Mouse (Mus musculus): ENCODE results near the gene Ptpro. TPM values are rescaled to one million over a fixed set of nuclear protein-coding genes. Genes with fewer than 3 reads are reported as not detected.

The Ptpro gene
- polyA plus RNA-seq, 1 experiment: not detected

DNA sequence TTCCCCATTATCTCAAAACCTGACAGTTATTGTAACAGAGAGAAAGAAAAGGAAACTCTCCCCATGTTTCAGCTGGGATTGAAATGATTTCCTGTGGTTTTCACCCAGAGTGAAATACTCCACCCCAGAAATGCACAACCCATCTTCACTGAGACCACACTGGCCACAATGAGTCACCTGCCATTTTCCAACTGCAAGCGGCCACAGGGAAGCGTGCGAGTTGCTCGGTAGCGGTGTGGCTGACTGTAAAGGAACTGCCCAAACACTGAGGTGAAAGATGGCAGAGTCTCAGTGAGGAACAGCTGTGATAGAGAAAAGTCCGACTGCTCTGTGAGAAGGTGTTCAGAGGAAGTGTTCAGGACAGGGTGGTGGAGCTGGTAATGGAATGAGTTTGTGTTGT, 64.2 kb downstream of the Ptpro start:
- H3K4me1 ChIP-seq (ENCODE audit: control insufficient read depth, insufficient read depth, low read length): peaks cover 12% of the 10 kb centered on the region
- TF ChIP-seq CTCF (IDR thresholded peaks at IDR 0.05; ENCODE audit: insufficient read depth, low read depth, low read length): no peak
- no peak overlapping the region for H3K4me3 ChIP-seq (ENCODE audit: insufficient read depth, low read depth, low read length)
- 70% methylated on average over 6 of the region's 6 CpGs for WGBS
- no peak overlapping the region for H3K27ac ChIP-seq (ENCODE audit: insufficient read depth, low read depth, low read length)

GRCm38 (mm10) chr6:137317509-137317908, 65.4 kb downstream of the Ptpro start:
- Histone ChIP-seq H3K27ac (ENCODE audit: insufficient read depth, low read depth, low read length) (no peak overlapping the region; the same call in 1 of the 2 replicates), H3K4me1 (ENCODE audit: control insufficient read depth, insufficient read depth, low read length) (peaks cover 12% of the 10 kb centered on the region), H3K4me3 (ENCODE audit: insufficient read depth, low read depth, low read length) (no peak overlapping the region)
- TF ChIP-seq CTCF (IDR thresholded peaks at IDR 0.05; ENCODE audit: insufficient read depth, low read depth, low read length): no peak
- TF ChIP-seq POLR2A (IDR thresholded peaks at IDR 0.05; ENCODE audit: insufficient read depth, low read depth, low read length): no peak
- 72% methylated on average over 6 of the region's 6 CpGs for WGBS

GRCm38 (mm10) chr6:137318242-137318861, 66.2 kb downstream of the Ptpro start:
- Histone ChIP-seq H3K27ac (ENCODE audit: insufficient read depth, low read depth, low read length) (peak overlapping the region; percentile 69), H3K4me3 (ENCODE audit: insufficient read depth, low read depth, low read length) (no peak overlapping the region), H3K4me1 (ENCODE audit: control insufficient read depth, insufficient read depth, low read length) (peaks cover 12% of the 10 kb centered on the region)
- no peak for TF ChIP-seq POLR2A (IDR thresholded peaks at IDR 0.05; ENCODE audit: insufficient read depth, low read depth, low read length)
- TF ChIP-seq CTCF (IDR thresholded peaks at IDR 0.05; ENCODE audit: insufficient read depth, low read depth, low read length): no peak
- 43% methylated on average over 12 of the region's 12 CpGs for WGBS

DNA sequence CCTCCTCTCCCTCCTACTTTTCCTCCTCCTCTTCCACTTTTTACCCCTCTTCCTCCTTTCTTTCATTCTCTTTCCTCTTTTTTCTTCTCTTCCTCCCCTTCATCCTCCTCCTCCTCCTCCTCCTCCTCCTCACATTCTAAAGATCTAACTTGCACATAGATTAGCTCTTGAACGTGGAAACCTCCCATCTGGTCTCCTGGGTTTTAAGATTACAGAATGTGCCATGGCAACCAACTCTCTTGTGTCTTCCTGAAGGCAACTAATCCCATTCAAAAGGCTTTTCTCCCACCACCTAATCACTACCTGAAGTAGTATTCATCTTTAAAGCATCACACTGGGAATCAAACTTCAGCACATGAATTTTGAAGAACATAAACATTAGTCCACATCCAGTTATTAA, 67.5 kb downstream of the Ptpro start:
- TF ChIP-seq POLR2A (IDR thresholded peaks at IDR 0.05; ENCODE audit: insufficient read depth, low read depth, low read length): no peak
- TF ChIP-seq CTCF (IDR thresholded peaks at IDR 0.05; ENCODE audit: insufficient read depth, low read depth, low read length): no peak
- H3K27ac ChIP-seq (ENCODE audit: insufficient read depth, low read depth, low read length): 0 out of 2 replicates have a peak overlapping the region, but pooled peaks have one; percentile 1
- WGBS: 54% methylated on average over 1 of the region's 1 CpGs
- no peak overlapping the region for H3K4me3 ChIP-seq (ENCODE audit: insufficient read depth, low read depth, low read length)
- H3K4me1 ChIP-seq (ENCODE audit: control insufficient read depth, insufficient read depth, low read length): peaks cover 9% of the 10 kb centered on the region

- no peak overlapping the region for H3K4me3 ChIP-seq (ENCODE audit: insufficient read depth, low read depth, low read length)
- no peak for TF ChIP-seq POLR2A (IDR thresholded peaks at IDR 0.05; ENCODE audit: insufficient read depth, low read depth, low read length)
- TF ChIP-seq CTCF (IDR thresholded peaks at IDR 0.05; ENCODE audit: insufficient read depth, low read depth, low read length): no peak
- no peak overlapping the region for H3K27ac ChIP-seq (ENCODE audit: insufficient read depth, low read depth, low read length)
- H3K4me1 ChIP-seq (ENCODE audit: control insufficient read depth, insufficient read depth, low read length): peaks cover 13% of the 10 kb centered on the region
- WGBS: 45% methylated on average over 9 of the region's 9 CpGs
Measured at GRCm38 (mm10) chr6:137327718-137328117, 75.6 kb downstream of the Ptpro start.

- peaks cover 13% of the 10 kb centered on the region for H3K4me1 ChIP-seq (ENCODE audit: control insufficient read depth, insufficient read depth, low read length)
- 73% methylated on average over 4 of the region's 4 CpGs for WGBS
- TF ChIP-seq POLR2A (IDR thresholded peaks at IDR 0.05; ENCODE audit: insufficient read depth, low read depth, low read length) (no peak), CTCF (IDR thresholded peaks at IDR 0.05; ENCODE audit: insufficient read depth, low read depth, low read length) (no peak)
- no peak overlapping the region for H3K27ac ChIP-seq (ENCODE audit: insufficient read depth, low read depth, low read length)
- no peak overlapping the region for H3K4me3 ChIP-seq (ENCODE audit: insufficient read depth, low read depth, low read length)
Measured at GRCm38 (mm10) chr6:137328228-137328627, 76.1 kb downstream of the Ptpro start.

DNA sequence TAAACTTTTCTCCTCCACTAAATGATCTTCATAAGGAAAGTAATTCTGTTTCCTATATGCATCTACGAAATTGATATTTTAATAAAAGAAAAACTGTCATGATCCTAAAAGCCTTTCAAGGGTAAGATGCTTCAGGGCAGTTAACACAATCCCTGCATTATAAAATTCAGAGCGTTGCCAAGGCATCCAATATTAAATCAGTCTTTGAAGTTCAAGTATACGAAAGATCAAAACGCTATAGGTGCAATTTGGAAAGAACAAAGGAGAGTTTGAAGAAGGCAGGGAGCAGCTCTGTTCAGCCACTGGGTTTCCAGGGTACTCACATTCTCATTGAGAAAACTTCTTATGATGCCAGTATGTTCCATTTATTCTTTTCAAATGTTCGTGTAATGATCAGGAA, 78.7 kb downstream of the Ptpro start:
- Histone ChIP-seq H3K4me1 (ENCODE audit: control insufficient read depth, insufficient read depth, low read length) (peaks cover 13% of the 10 kb centered on the region), H3K27ac (ENCODE audit: insufficient read depth, low read depth, low read length) (no peak overlapping the region), H3K4me3 (ENCODE audit: insufficient read depth, low read depth, low read length) (no peak overlapping the region)
- TF ChIP-seq CTCF (IDR thresholded peaks at IDR 0.05; ENCODE audit: insufficient read depth, low read depth, low read length): no peak
- no peak for TF ChIP-seq POLR2A (IDR thresholded peaks at IDR 0.05; ENCODE audit: insufficient read depth, low read depth, low read length)
- 70% methylated on average over 5 of the region's 5 CpGs for WGBS

DNA sequence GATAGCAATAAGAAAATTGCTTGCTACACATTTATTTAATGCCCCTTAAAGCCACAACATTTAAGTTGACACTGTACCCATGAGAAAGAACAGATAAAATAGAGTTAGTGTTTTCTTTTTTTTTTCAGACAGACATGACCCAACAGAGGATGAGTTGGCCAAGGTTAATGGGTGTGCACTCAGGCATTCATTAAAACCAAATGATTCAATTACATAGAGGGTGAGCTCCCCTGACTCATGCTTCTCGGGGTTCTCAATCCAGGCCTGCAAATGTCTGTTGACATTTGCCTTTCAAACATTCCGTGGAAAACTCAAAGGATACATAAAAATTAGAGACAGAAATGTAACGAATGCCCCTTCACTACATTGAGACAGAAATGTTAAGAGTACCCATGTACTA, 79.7 kb downstream of the Ptpro start:
- Histone ChIP-seq H3K4me3 (ENCODE audit: insufficient read depth, low read depth, low read length) (no peak overlapping the region), H3K4me1 (ENCODE audit: control insufficient read depth, insufficient read depth, low read length) (peaks cover 8% of the 10 kb centered on the region), H3K27ac (ENCODE audit: insufficient read depth, low read depth, low read length) (no peak overlapping the region)
- 87% methylated on average over 3 of the region's 3 CpGs for WGBS
- TF ChIP-seq CTCF (IDR thresholded peaks at IDR 0.05; ENCODE audit: insufficient read depth, low read depth, low read length) (no peak), POLR2A (IDR thresholded peaks at IDR 0.05; ENCODE audit: insufficient read depth, low read depth, low read length) (no peak)

DNA sequence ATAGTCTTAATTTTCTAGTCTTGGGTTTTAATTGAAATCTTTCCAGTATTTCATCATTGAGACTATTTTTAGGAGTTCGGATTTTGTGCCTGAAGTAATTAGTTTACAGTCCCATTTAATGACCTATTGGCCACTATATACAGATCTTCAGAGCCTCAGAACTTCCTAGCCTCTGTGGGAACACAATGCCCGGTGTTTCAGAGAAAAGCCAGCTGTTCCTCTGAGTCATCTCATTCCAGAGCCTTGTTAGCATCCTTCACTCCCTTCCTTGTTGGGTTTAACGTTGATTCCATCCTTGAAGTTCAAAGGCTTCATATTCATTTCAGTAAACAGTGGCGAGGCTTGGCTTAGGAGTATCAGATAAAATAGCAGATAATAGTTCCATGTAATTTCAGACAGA, 87.0 kb downstream of the Ptpro start:
- Histone ChIP-seq H3K4me3 (ENCODE audit: insufficient read depth, low read depth, low read length) (no peak overlapping the region), H3K4me1 (ENCODE audit: control insufficient read depth, insufficient read depth, low read length) (no peaks in the 10 kb centered on the region), H3K27ac (ENCODE audit: insufficient read depth, low read depth, low read length) (no peak overlapping the region)
- TF ChIP-seq CTCF (IDR thresholded peaks at IDR 0.05; ENCODE audit: insufficient read depth, low read depth, low read length) (no peak), POLR2A (IDR thresholded peaks at IDR 0.05; ENCODE audit: insufficient read depth, low read depth, low read length) (no peak)
- WGBS: 40% methylated on average over 4 of the region's 4 CpGs
